Mouse (Mus musculus) frontal cortex, postnatal 36 days (tissue): ENCODE measurements at regions not wholly inside any gene's neighbourhood (a gene's known extent, or its start where the extent isn't known, plus 50 kb on each side); places are given as distances from the start of the nearest gene placed in this dataset.

Source experiments
- DNase-seq, 2 experiments: peaks; one replicate each; pipeline ENCODE4 v3.0.0; 2022; ENCODE audit warnings: low spot score in 2 of 2

DNA sequence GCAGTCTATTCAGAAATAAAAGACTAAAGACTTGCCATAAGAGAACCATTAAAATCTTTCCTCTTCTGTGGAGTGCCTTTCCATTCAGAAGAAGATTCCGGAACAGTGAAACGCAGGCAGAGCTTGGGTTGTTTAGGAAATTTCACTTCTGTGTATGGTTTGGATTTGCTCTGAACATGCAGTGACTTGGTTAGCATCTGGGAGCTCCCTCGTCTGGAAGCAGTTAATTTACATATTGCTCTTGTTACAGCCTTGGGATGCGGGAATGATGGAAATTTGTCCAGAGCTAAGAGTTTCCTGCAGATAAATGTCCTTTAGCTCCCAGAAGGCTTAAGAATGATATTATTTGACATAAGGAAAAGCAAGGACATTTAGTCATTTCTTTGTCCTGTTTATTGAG lies 56.4 kb upstream of the Itga6 start:
- DNase-seq: no peak

- DNase-seq: no peak
Observed at GRCm38 (mm10) chr2:71690277-71691161, 54.9 kb upstream of the Itga6 start.

DNA sequence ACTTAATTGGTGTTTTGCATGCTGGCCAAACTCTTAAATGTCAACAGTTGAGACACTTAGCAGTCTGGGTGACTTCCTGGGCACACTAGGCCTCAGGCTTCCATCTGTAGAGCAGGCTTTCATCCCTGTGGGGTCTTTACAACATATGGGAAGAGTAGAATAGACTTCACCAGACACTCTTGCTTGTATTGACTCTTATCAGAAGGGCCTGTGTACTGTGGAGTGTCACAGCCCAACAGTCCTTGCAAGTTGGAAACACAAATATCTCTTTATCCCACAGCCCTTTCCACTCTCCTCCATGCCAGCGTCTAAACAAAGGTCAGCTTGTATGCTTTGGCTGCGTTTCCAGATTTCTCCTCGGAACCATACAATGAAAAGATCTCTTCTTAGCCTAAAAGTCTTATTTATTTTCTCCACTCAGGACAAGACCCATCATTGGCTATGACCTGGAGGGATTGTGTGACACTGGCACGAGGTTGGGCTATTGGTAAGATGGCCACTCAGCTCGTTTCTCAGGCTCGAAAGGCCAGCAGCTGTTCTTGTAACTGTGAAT lies 50.6 kb upstream of the Itga6 start:
- DNase-seq: no peak
